Mouse (Mus musculus): ENCODE measurements around the gene Nmrk1.

Gene Nmrk1

DNA sequence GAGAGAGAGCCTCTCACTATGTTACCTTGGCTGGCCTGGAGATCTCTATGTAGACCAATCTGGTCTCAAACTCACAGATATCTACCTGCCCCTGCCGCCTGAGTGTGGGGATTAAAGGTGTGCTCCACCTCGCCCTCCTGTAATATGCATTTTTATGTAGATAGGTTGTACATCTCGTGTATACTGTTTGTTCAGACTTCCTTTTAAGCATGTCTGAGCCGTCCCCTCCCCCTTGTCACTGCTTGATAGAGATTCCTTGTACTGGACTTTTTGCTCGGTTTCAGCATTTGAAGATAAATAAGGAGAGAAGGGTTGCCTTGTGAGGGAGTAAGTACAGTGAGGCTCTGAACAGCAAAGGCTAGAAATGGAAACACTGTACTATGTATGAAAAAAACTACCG, 21.3 kb downstream of the Nmrk1 start:
- no peak for DNase-seq (ENCODE audit: low spot score)

DNA sequence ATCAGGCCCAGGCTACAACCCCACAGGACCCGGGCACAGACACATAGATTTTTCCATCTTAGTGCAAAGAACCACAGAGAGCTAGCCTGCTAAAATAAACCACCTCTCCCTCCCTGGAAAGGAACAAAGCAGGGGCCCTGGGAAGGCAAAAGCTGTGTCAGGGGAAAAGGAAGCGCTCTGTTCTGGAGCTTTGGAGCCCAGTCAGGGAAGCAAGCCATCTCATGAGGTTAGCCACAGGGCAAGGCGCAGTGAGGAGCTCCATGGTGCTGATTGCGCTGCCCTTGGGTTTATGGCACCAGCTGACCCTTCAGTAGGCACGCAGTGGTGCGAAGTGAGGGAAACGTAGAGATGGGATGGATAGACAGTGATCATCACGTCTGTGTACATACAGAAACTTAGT, 22.6 kb downstream of the Nmrk1 start:
- DNase-seq (ENCODE audit: low spot score) = no peak

DNA sequence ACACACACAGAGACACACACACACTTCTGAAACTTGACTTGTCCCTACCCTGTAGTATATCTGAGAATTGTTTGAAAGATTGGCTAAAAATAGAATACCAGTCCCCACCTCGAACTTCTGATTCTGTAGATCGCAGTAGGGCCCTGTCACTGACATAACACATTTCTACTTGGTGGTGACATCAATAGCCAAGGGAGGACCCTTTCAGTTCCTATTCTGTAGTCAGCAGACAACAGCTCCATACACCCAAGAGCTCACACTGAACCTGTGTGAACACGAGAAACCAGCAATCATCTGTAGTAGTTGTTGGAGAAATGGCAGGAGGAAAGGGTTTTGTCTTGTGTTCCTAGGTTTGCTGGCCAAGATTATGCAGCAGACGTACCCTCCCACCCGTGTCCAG, 23.2 kb downstream of the Nmrk1 start:
- no peak for DNase-seq (ENCODE audit: low spot score)

DNA sequence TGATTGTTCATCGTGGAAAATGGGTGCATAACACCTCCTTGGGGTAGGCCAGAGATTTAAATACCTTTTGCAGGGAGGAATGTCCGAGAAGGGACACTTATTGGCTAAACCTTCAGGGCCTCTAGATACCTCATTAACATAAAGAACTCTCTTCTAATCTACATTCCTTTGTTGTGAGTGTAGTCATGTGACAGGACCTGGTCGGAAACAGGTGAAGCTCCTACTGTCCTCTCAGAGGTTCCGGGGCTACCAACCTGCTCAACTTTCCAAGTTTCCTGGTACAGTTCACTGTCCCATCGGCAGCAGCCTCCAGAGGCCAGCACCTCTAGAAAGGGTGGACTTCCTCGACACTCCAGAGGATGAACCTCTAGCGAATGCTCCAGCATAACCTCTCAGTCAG, 24.2 kb downstream of the Nmrk1 start:
- DNase-seq (ENCODE audit: low spot score) = no peak

DNA sequence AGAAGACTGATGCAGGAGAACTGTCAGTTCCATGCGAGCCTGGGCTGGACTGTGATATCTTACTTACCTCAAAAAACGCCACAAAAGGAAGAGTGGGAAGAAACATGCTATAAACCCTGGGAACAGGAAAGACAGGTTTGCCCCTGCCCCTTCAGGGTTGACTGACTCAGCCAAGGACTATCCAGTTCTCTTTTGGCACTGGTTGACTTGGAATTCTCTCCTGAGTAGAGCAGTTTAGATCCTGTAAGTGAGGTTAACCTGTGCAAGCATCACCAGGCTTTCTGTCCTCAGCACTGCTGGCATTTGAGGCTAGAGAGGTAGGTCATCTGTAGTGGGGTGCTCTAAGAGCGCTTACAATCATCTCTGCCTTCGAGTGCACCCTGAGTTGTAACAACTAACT, 26.7 kb downstream of the Nmrk1 start:
- no peak for DNase-seq (ENCODE audit: low spot score)

DNA sequence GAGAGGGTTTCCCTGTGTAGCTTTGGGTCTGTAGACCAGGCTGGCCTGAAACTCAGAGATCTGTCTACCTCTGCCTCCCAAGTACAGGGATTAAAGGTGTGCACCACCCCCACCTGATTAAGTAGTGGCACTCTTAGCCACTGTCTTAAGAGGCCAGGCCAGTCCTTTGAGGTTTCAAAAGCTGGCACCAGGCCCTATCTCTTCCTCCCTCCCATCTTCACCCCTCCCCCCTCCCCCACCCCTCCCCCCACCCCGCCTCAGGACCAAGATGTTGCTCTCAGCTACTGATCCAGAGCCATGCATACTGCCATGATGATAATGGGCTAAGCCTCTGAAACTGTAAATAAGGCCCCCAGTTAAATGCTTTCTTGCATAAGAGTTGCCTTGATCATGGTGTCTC, 27.6 kb downstream of the Nmrk1 start:
- no peak for DNase-seq (ENCODE audit: low spot score)

DNA sequence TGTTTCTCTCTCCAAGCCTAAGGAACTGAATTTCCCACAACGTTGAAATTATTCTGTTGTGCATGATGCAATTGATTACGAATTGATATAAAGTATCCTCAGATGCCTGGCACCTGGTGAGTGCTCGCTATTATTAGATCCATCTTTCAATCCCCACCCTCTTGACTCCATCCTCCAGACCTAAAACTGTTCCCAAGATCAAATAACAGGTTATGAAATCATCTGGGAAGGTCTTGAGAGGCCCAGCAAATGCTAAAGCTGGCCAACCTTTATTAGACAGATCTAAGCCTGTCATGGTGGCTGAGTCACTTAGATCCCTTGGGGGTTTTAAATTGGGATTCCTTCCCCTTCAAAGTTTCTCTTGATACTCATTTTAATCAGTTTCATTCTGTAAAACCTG, 28.7 kb downstream of the Nmrk1 start:
- no peak for DNase-seq (ENCODE audit: low spot score)

DNA sequence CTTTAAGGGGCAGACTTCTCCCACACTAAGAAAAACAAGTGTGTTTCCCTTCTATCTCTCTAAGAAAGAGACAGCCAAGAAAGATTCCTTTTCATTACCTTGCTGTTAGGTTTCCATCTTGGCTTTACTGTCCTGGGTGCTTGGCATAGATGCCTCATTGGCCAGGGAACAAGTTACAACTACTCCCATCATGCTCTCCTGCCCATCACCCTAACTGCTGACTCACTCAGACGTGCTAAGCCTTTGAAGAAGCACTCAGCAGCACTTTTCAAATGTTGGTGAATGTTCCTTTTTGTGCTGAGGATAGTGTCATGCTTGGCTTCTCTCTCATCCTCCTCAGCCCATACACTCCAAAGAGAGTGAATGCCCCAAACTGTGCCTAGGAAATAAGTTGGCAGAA, 29.9 kb downstream of the Nmrk1 start:
- no peak for DNase-seq (ENCODE audit: low spot score)

DNA sequence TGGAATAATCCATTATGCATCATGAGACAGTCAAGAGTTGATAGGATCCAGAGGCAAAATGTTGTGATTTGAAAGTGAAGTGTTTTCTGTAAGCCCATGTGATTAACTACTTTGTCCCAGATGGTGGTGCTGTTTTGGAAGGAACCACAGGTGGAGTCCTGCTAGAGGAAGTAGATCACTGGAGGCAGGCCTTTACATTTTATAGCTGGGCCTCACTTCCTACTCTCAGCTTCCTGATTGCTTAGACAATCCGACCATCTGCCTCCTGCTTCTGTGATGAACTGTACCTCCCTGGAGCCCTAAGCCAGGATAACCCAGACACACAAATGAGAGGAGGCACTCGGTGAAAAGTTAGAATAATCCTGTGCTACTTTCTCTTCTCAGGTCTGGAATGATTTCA, 32.2 kb downstream of the Nmrk1 start:
- no peak for DNase-seq (ENCODE audit: low spot score)

DNA sequence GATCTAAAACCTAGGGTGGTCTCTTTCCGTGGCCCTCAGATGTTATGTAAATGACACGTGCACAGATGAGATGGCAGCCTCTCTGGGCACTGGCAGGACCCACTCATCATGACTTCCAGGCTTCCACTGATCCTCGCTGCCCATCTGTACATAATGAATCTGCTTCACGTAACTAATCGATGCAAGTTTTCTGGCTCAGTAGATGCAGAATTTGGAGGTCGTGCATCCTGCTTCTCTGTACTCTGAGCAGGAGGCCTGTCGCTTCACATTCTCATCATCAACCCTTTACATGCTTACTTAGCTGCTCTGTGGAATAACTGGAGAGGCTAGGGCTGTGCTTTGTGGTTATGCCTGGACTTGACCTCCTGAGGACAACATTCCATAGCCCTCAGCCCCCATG, 35.2 kb downstream of the Nmrk1 start:
- DNase-seq (ENCODE audit: low spot score) = no peak

DNA sequence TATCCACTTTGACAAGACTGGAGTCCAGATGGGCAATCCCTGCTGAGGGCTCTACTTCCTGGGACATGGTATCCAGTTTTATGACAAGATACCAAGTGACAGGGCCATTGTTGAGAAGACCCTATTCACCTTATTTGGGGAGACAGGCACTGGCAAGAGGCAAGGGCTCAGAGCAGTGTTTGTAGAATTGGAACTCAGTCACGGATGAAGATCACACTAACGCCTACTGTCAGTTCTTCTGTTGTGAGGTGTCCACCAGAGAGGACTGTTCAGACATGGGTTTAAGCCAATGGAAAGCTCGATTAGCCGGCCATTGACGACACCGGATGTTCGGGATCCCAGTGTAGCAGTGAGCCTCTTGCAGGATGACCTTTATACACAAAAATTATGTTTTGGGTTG, 37.8 kb downstream of the Nmrk1 start:
- no peak for DNase-seq (ENCODE audit: low spot score)

DNA sequence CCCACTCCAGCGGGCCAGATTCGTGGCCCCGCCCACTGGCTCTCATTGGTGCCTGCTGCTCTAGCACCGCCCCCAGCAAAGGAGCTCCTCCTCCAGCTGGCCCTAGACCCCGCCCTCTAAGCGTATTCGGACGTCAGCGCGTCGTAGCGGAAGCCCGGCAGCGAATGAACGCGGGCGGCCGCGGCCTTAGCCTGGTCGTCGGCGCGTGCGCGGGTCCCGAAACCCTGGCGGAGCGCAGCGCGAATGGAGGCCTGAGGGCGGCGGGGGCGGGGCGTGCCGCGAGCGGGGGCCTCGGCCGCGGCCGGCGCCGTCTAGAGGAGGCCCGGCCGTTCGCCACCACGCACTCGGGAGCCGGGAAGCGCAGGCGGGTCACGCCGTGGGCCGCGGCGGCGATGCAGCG, 38.9 kb downstream of the Nmrk1 start, which contains the start of gene Carnmt1:
TSS of gene Carnmt1 (plus strand) at position 157 of the 400 bp plus-strand sequence.
- peak; percentile 97 for DNase-seq (ENCODE audit: low spot score)

DNA sequence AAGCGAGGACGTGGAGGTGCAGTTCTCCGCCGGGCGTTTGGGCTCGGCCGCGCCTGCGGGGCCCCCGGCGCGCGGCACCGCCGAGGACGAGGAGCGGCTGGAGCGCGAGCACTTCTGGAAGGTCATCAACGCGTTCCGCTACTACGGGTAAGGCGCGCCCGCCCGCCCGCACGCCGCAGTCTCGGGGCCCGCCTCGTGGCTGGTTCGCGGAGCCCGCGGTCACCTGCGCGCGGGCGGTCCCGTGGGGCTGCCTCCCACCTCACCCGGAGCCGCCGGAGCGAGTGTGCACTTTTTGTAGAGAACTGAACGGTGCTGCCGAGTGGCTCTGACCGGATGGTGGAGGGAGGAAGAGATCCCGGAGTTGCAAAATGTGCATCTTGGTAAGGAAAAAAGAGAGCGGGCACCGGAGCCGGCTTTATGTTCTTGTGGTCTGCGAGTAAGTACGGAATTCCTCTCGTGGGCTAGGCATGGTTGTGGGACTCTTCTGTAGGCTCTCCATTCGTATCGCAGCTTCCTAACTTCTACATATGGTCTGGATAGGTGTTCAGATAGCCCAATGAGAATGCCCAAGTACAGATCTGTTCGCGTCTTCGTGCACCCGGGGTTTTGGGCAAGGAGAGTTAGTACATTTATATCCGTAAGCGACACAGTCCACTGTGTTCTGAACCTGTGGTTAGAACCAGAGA, 39.4 kb downstream of the Nmrk1 start:
- DNase-seq (ENCODE audit: low spot score) = peak; percentile 45

DNA sequence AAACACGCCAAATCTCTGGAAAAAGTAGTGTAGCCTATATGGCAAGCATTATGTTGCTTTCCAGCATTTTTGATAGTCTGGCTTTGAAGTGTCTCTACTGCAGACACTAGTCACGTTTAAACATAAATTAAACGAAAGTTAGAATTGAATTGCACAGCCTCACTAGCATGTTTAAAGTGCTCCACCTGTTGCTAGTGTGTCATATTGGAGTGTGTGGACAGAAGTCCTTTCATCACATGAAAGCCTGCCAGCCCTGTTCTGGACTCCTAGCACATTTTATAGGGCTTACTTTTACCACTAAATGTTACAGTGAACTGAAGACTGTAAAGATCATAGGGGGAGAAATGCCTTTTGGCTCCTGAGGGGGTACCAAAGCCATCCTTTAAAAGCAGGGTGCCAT, 40.7 kb downstream of the Nmrk1 start:
- DNase-seq (ENCODE audit: low spot score) = no peak

DNA sequence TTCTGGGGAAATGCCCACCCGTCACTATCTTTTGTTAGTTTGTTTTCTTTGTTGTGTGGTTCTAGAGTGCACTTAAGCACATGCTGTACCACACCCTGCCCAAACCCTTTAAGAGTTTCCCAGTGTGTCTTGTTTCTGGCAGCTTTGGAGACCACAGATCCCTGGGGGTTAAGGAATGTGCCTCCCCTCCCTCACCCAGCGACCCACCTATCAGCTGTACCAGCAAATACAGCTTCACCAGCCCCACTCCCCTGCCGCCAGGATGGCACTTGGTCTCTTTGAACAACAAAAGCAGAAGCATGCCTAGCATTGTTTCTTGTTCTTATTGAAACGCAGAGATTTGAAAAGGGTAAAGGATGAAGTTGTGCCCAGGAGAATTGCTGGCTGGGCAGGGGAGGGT, 41.4 kb downstream of the Nmrk1 start:
- no peak for DNase-seq (ENCODE audit: low spot score)

DNA sequence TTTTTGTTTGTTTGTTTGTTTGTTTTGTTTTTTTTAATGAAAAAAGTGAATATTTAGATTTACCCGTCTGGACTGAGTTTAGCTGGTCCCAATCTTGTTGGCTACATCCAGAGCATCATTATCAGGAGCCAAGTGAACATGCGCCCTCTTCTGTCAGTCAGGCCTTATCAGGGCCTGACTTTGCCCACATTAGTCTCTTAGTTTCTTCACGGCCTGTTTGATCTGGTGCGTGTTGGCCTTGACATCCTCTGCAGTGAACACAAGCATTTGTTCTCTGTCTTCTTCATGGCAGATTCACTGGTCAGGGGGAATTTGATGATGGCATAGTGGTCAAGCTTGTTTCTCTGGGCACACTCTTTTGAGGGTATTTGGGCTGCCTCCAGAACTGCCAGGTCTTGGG, 50.4 kb downstream of the Nmrk1 start:
- no peak for DNase-seq (ENCODE audit: low spot score)

DNA sequence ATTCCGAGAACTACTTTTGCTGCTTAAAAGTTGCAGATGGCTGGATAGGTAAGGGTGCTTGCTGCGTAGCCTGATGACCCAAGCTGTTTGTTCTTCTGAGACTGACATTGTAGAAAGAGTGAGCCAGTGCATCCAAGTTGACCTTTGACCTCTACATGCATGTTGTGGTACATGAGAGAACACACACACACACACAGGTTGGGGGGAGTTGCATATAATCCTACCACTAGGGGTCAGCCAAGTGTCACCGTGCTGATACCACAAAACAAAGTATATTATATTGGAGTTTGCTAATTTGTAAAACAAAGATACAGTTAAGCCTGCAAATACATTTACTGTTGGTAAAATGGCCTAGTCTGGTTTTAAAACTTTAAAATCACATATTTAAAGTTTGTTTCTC, 55.8 kb downstream of the Nmrk1 start:
- no peak for DNase-seq (ENCODE audit: low spot score)

DNA sequence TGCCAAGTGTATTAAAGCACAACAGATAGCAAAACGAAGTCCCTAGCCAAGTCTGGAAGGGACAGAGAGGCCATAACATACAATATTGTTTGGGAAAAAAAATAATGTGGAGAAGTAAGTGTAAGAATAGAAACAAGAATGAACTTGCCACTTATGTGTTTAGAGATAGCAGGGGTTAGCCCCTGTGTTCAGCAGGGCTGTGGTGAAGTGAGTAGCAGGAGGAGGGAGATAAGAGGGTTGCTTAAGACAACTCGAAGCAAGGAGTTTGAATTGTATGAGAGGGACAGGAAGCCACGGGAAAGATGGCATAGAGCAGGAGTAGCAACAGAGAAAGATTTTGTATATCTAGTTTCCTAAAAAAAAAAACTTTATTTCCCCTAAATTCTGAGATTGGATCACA, 60.4 kb downstream of the Nmrk1 start:
- no peak for DNase-seq (ENCODE audit: low spot score)

DNA sequence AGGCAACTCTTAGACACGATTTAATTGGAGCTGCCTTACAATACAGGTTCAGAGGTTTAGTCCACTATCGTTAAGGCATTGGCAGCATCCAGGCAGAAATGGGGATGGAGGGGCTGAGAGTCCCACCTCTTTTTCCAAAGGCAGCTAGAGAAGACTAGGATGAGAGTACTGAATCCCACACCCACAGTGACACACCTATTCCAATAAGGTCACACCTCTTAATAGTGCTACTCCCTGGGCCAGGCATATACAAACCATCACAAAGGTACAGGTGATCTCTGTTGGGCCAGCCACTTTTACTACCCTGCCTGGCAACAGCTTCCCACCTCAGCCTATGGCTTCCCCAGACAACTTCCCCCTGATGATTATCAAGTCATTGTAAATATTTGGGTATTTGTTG, 61.0 kb downstream of the Nmrk1 start:
- no peak for DNase-seq (ENCODE audit: low spot score)

DNA sequence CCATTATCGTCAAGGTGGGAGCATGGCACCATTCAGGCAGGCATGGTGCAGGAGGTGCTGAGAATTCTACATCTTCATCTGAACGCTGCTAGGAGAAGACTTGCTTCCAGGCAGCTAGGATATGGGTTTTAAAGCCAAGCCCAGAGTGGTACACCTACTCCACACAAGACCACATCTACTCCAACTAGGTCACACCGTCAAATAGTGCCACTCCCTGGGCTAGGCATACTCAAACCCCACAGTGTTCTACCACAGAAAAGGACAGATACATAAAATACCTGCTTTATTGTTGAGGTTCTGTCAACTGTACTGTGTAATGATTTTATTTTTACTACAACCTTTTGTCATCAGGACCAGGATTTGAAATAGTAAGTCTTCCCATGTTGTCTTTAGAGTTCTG, 63.4 kb downstream of the Nmrk1 start:
- DNase-seq (ENCODE audit: low spot score) = no peak

DNA sequence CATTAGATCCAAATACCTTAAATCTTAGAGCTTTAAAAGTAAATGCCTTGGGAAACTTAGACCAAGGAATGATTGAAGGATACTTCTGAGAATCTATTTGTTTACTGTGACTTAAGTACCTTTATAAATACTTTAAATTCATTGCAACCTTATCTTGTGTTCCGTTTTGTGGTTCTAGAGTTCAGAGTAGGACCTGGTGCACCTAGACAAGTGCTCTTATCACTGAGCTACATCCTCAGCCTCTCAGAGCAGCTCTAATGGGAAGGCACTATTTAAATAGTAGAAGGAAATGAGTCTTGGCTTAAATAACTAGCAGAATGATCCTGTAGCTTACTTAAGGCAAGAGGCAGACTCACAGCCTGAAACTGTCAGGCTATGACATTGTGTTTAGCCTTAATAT, 63.8 kb downstream of the Nmrk1 start:
- no peak for DNase-seq (ENCODE audit: low spot score)
